Mouse (Mus musculus) intestine, postnatal 0 days (tissue): ENCODE measurements at regions not wholly inside any gene's neighbourhood (a gene's known extent, or its start where the extent isn't known, plus 50 kb on each side); places are given as distances from the start of the nearest gene placed in this dataset.

Experiments used
- ATAC-seq: fragments of 200-750 bp; cut with Nextera tagmentation; 2 replicates; pipeline ENCODE4 v1.8.0; 2017; ENCODE audit warnings: mild to moderate bottlenecking, moderate TSS enrichment, moderate library complexity
- H3K27ac ChIP-seq: fragments of 300-500 bp; sonication (generic); 2 replicates; pipeline ENCODE4 v1.5.1; 2014; ENCODE audit warnings: mild to moderate bottlenecking, low read depth, low read length, moderate library complexity
- H3K27me3 ChIP-seq: fragments of 300-500 bp; sonication (generic); replicated peaks from 2 replicates; pipeline ENCODE4 v1.6.1; 2014; ENCODE audit warnings: low read length, mixed read lengths; ENCODE audit not compliant: control insufficient read depth, insufficient read depth
- H3K36me3 ChIP-seq: fragments of 300-500 bp; sonication (generic); 2 replicates; pipeline ENCODE4 v1.6.1; 2014; ENCODE audit warnings: mild to moderate bottlenecking, moderate library complexity; ENCODE audit not compliant: control insufficient read depth, insufficient read depth
- H3K4me1 ChIP-seq: fragments of 300-500 bp; sonication (generic); replicated peaks from 2 replicates; pipeline ENCODE4 v1.6.1; 2014; ENCODE audit warnings: antibody characterized with exemption, low read length, mixed read lengths; ENCODE audit not compliant: control insufficient read depth, insufficient read depth
- H3K4me2 ChIP-seq: fragments of 300-500 bp; sonication (generic); replicated peaks from 2 replicates; pipeline ENCODE4 v1.6.1; 2014; ENCODE audit warnings: low read depth, mild to moderate bottlenecking, moderate library complexity
- H3K4me3 ChIP-seq: fragments of 300-500 bp; sonication (generic); 2 replicates; pipeline ENCODE4 v1.5.1; 2014; ENCODE audit warnings: low read depth, low read length
- H3K9ac ChIP-seq: fragments of 300-500 bp; sonication (generic); 2 replicates; pipeline ENCODE4 v1.6.1; 2014; ENCODE audit warnings: mild to moderate bottlenecking, low read depth, low read length
- H3K9me3 ChIP-seq: fragments of 300-500 bp; sonication (generic); 2 replicates; pipeline ENCODE4 v1.6.1; 2016; ENCODE audit warnings: mixed run types; ENCODE audit not compliant: control insufficient read depth
- CTCF ChIP-seq: sonication (generic); IDR thresholded peaks from 2 replicates; pipeline ENCODE4 v1.5.1; 2016; ENCODE audit warnings: low read depth, mild to moderate bottlenecking, control low read depth, antibody characterized with exemption, moderate library complexity
- WGBS: fragments of 180-500 bp; shearing (Covaris S2); extraction: QIAGEN DNeasy Blood & Tissue Kit; methylation state at CpG from one replicate; pipeline ENCODE4 v1.1.7; 2014; 5-methylcytosine and 5-hydroxymethylcytosine counted together

GRCm38 (mm10) chr4:153321085-153321484, 161.5 kb downstream of the Ajap1 start:
- WGBS = 79% methylated on average over 10 of the region's 10 CpGs
- no peaks in the 10 kb centered on the region for H3K4me1 ChIP-seq
- H3K4me3 ChIP-seq = no peak overlapping the region
- H3K9ac ChIP-seq = no peak overlapping the region
- no peak for TF ChIP-seq CTCF
- no peak overlapping the region for H3K27ac ChIP-seq
- no peaks in the 10 kb centered on the region for H3K9me3 ChIP-seq
- H3K4me2 ChIP-seq = no peak overlapping the region
- H3K27me3 ChIP-seq = no peaks in the 10 kb centered on the region
- ATAC-seq = no peak
- no peaks in the 10 kb centered on the region for H3K36me3 ChIP-seq

GRCm38 (mm10) chr4:153320602-153321001, 162.0 kb downstream of the Ajap1 start:
- H3K9ac ChIP-seq = no peak overlapping the region
- no peaks in the 10 kb centered on the region for H3K4me1 ChIP-seq
- no peak overlapping the region for H3K27ac ChIP-seq
- no peaks in the 10 kb centered on the region for H3K36me3 ChIP-seq
- 69% methylated on average over 9 of the region's 9 CpGs for WGBS
- TF ChIP-seq CTCF = no peak
- H3K27me3 ChIP-seq = no peaks in the 10 kb centered on the region
- ATAC-seq = no peak
- no peak overlapping the region for H3K4me3 ChIP-seq
- H3K4me2 ChIP-seq = no peak overlapping the region
- H3K9me3 ChIP-seq = no peaks in the 10 kb centered on the region

GRCm38 (mm10) chr4:153316964-153317724, 165.5 kb downstream of the Ajap1 start:
- no peak for ATAC-seq
- H3K4me1 ChIP-seq = no peaks in the 10 kb centered on the region
- WGBS = 64% methylated on average over 16 of the region's 16 CpGs
- H3K4me3 ChIP-seq = no peak overlapping the region
- TF ChIP-seq CTCF = no peak
- no peaks in the 10 kb centered on the region for H3K27me3 ChIP-seq
- H3K9ac ChIP-seq = no peak overlapping the region
- no peaks in the 10 kb centered on the region for H3K36me3 ChIP-seq
- H3K27ac ChIP-seq = no peak overlapping the region
- H3K4me2 ChIP-seq = no peak overlapping the region
- no peaks in the 10 kb centered on the region for H3K9me3 ChIP-seq

GRCm38 (mm10) chr4:153316519-153316918, 166.1 kb downstream of the Ajap1 start:
- H3K4me2 ChIP-seq = no peak overlapping the region
- H3K9ac ChIP-seq = no peak overlapping the region
- H3K27ac ChIP-seq = no peak overlapping the region
- WGBS = 85% methylated on average over 4 of the region's 4 CpGs
- no peaks in the 10 kb centered on the region for H3K36me3 ChIP-seq
- ATAC-seq = no peak
- H3K4me1 ChIP-seq = no peaks in the 10 kb centered on the region
- H3K27me3 ChIP-seq = no peaks in the 10 kb centered on the region
- H3K4me3 ChIP-seq = no peak overlapping the region
- TF ChIP-seq CTCF = no peak
- no peaks in the 10 kb centered on the region for H3K9me3 ChIP-seq

- no peaks in the 10 kb centered on the region for H3K36me3 ChIP-seq
- H3K27me3 ChIP-seq = no peaks in the 10 kb centered on the region
- no peaks in the 10 kb centered on the region for H3K9me3 ChIP-seq
- no peak overlapping the region for H3K27ac ChIP-seq
- WGBS = 89% methylated on average over 12 of the region's 12 CpGs
- H3K4me2 ChIP-seq = no peak overlapping the region
- H3K4me3 ChIP-seq = no peak overlapping the region
- no peak overlapping the region for H3K9ac ChIP-seq
- no peak for TF ChIP-seq CTCF
- no peaks in the 10 kb centered on the region for H3K4me1 ChIP-seq
- no peak for ATAC-seq
Observed at GRCm38 (mm10) chr4:153313961-153314360, 168.7 kb downstream of the Ajap1 start.

- H3K9ac ChIP-seq = no peak overlapping the region
- ATAC-seq = no peak
- H3K27ac ChIP-seq = no peak overlapping the region
- WGBS = 61% methylated on average over 5 of the region's 5 CpGs
- no peaks in the 10 kb centered on the region for H3K36me3 ChIP-seq
- H3K4me2 ChIP-seq = no peak overlapping the region
- H3K4me3 ChIP-seq = no peak overlapping the region
- H3K27me3 ChIP-seq = no peaks in the 10 kb centered on the region
- no peak for TF ChIP-seq CTCF
- H3K4me1 ChIP-seq = no peaks in the 10 kb centered on the region
- H3K9me3 ChIP-seq = no peaks in the 10 kb centered on the region
Observed at GRCm38 (mm10) chr4:153311574-153311973, 171.0 kb downstream of the Ajap1 start.
